Mouse (Mus musculus) cerebellum, adult (tissue): ENCODE data around the gene Prkn.
A peak's percentile ranks its signal among the peaks of the same experiment; 100 is the strongest.

ENCODE experiments used
- ATAC-seq: cut with Nextera tagmentation; 2 replicates; pipeline ENCODE4 v1.9.2; 2017; ENCODE audit warnings: mild to moderate bottlenecking, moderate library complexity, mixed read lengths; ENCODE audit not compliant: insufficient number of reproducible peaks, low FRiP score, low TSS enrichment

Prkn gene

GRCm38 (mm10) chr17:10840148-10840707, at the start of gene Prkn, which contains the start of gene Pacrg:
Prkn (plus strand) TSS chr17:10840384.
Pacrg (minus strand) TSS chr17:10840311.
- peak; percentile 94 for ATAC-seq

GRCm38 (mm10) chr17:10791661-10792060, 48.5 kb upstream of the Prkn start:
- no peak for ATAC-seq

GRCm38 (mm10) chr17:10806692-10807091, 33.5 kb upstream of the Prkn start:
- ATAC-seq = no peak

GRCm38 (mm10) chr17:10807261-10807998, 32.8 kb upstream of the Prkn start:
- ATAC-seq = peak; percentile 81

- ATAC-seq = no peak
Observed at GRCm38 (mm10) chr17:10808571-10808970, 31.6 kb upstream of the Prkn start.

GRCm38 (mm10) chr17:10818971-10819370, 21.2 kb upstream of the Prkn start:
- no peak for ATAC-seq

GRCm38 (mm10) chr17:10840731-10841201, 582 bp downstream of the Prkn start:
- ATAC-seq = peak; percentile 63

- ATAC-seq = peak; percentile 70; the same call in 1 of the 2 replicates
Observed at GRCm38 (mm10) chr17:10854207-10854606, 14.0 kb downstream of the Prkn start.

- ATAC-seq = no peak
Observed at GRCm38 (mm10) chr17:10874208-10875187, 34.3 kb downstream of the Prkn start.

GRCm38 (mm10) chr17:10878986-10879385, 38.8 kb downstream of the Prkn start:
- ATAC-seq = no peak

- no peak for ATAC-seq
Observed at GRCm38 (mm10) chr17:10882260-10882659, 42.1 kb downstream of the Prkn start.

GRCm38 (mm10) chr17:10887924-10888323, 47.7 kb downstream of the Prkn start:
- no peak for ATAC-seq

GRCm38 (mm10) chr17:10901686-10902228, 61.6 kb downstream of the Prkn start:
- no peak for ATAC-seq

GRCm38 (mm10) chr17:10936698-10937097, 96.5 kb downstream of the Prkn start:
- no peak for ATAC-seq

- ATAC-seq = no peak
Observed at GRCm38 (mm10) chr17:10937844-10938243, 97.7 kb downstream of the Prkn start.

- no peak for ATAC-seq
Observed at GRCm38 (mm10) chr17:10938755-10939154, 98.6 kb downstream of the Prkn start.

GRCm38 (mm10) chr17:10946552-10946951, 106.4 kb downstream of the Prkn start:
- ATAC-seq = peak; percentile 97

- no peak for ATAC-seq
Observed at GRCm38 (mm10) chr17:10947614-10948013, 107.4 kb downstream of the Prkn start.

GRCm38 (mm10) chr17:10959066-10959864, 119.1 kb downstream of the Prkn start:
- no peak for ATAC-seq

GRCm38 (mm10) chr17:10962151-10962550, 122.0 kb downstream of the Prkn start:
- ATAC-seq = peak; percentile 100
